Mouse (Mus musculus) MEL (cell line): ENCODE measurements around the gene Gm21976. TPM values are rescaled to one million over a fixed set of nuclear protein-coding genes. Genes with fewer than 3 reads are reported as not detected.

Experiments
- DNase-seq: peaks from one replicate; pipeline ENCODE4 v3.0.0; 2011; ENCODE audit warnings: low read depth, low spot score
- H3K27ac ChIP-seq: 2 replicates; pipeline ENCODE4 v1.5.1; 2012; ENCODE audit warnings: low read depth, mild to moderate bottlenecking, control low read depth, low read length, moderate library complexity; ENCODE audit not compliant: control insufficient read depth
- H3K27me3 ChIP-seq, 2 experiments: fragments of 150-350 bp in 1 of 2; sonication (generic) in 1 of 2; 2 replicates each; pipeline ENCODE4 v1.6.1; 2012; ENCODE audit warnings: low read length in 2 of 2, mild to moderate bottlenecking in 2 of 2, improper control_type of control experiment in 1 of 2, moderate library complexity in 1 of 2; ENCODE audit not compliant: insufficient read depth in 2 of 2, control insufficient read depth in 1 of 2
- H3K36me3 ChIP-seq, 2 experiments: 2 replicates each; pipeline ENCODE4 v1.6.1; 2012 to 2014; ENCODE audit warnings: low read length in 2 of 2, improper control_type of control experiment in 1 of 2, inconsistent platforms in 1 of 2, mild to moderate bottlenecking in 1 of 2; ENCODE audit not compliant: insufficient read depth in 2 of 2, control insufficient read depth in 1 of 2
- H3K4me1 ChIP-seq, 2 experiments: fragments of 150-350 bp in 1 of 2; sonication (generic) in 1 of 2; 2 replicates each; pipeline ENCODE4 v1.6.1; 2012; ENCODE audit warnings: low read length in 2 of 2, improper control_type of control experiment in 1 of 2, mild to moderate bottlenecking in 1 of 2; ENCODE audit not compliant: insufficient read depth in 2 of 2, control insufficient read depth in 1 of 2
- H3K4me3 ChIP-seq, 2 experiments: fragments of 150-350 bp in 1 of 2; sonication (generic) in 1 of 2; 2 replicates each; pipeline ENCODE4 v1.5.1; 2012; ENCODE audit warnings: low read depth in 2 of 2, low read length in 2 of 2, mild to moderate bottlenecking in 2 of 2, moderate library complexity in 2 of 2, control low read depth in 1 of 2, improper control_type of control experiment in 1 of 2; ENCODE audit not compliant: control insufficient read depth in 1 of 2, insufficient read depth in 1 of 2
- H3K79me2 ChIP-seq: 2 replicates; pipeline ENCODE4 v1.6.1; 2012; ENCODE audit warnings: mild to moderate bottlenecking, low read length, moderate library complexity; ENCODE audit not compliant: control insufficient read depth, poor library complexity, insufficient read depth
- H3K9ac ChIP-seq: 2 replicates; pipeline ENCODE4 v1.6.1; 2012; ENCODE audit warnings: low read depth, mild to moderate bottlenecking, control low read depth, low read length, moderate library complexity; ENCODE audit not compliant: control insufficient read depth, poor library complexity, severe bottlenecking
- H3K9me3 ChIP-seq: fragments of 150-350 bp; sonication (generic); replicated peaks from 2 replicates; pipeline ENCODE4 v1.6.1; 2012; ENCODE audit warnings: mild to moderate bottlenecking, low read length, improper control_type of control experiment, moderate library complexity; ENCODE audit not compliant: insufficient read depth
- CHD1 ChIP-seq: IDR thresholded peaks from 2 replicates; pipeline ENCODE4 v1.6.1; 2012; ENCODE audit warnings: low read depth, mild to moderate bottlenecking, inconsistent platforms, low read length, improper control_type of control experiment
- CTCF ChIP-seq, 3 experiments: IDR thresholded peaks in 2 of 3; conservative IDR thresholded peaks in 1 of 3; 2 replicates each; pipeline ENCODE4 v1.5.1; 2011 to 2012; ENCODE audit warnings: low read length in 3 of 3, low read depth in 2 of 3, mild to moderate bottlenecking in 2 of 3, improper control_type of control experiment in 1 of 3, inconsistent platforms in 1 of 3, mixed read lengths in 1 of 3, moderate library complexity in 1 of 3; ENCODE audit not compliant: control insufficient read depth in 1 of 3, insufficient read depth in 1 of 3, poor library complexity in 1 of 3, severe bottlenecking in 1 of 3
- EP300 ChIP-seq, 2 experiments: IDR thresholded peaks; 2 replicates each; pipeline ENCODE4 v1.6.1; 2011; ENCODE audit warnings: improper control_type of control experiment in 2 of 2, low read length in 2 of 2, low read depth in 1 of 2, mild to moderate bottlenecking in 1 of 2
- GABPA ChIP-seq: IDR thresholded peaks from 2 replicates; pipeline ENCODE4 v1.6.1; 2012; ENCODE audit warnings: low read depth, mild to moderate bottlenecking, inconsistent platforms, low read length, improper control_type of control experiment, moderate library complexity
- MYB ChIP-seq: IDR thresholded peaks from 2 replicates; pipeline ENCODE4 v1.6.1; 2011; ENCODE audit warnings: mild to moderate bottlenecking, low read depth, low read length, improper control_type of control experiment
- NELFE ChIP-seq: IDR thresholded peaks from 2 replicates; pipeline ENCODE4 v1.6.1; 2011; ENCODE audit warnings: low read depth, low read length, improper control_type of control experiment
- NRF1 ChIP-seq: IDR thresholded peaks from 2 replicates; pipeline ENCODE4 v1.6.1; 2014; ENCODE audit warnings: low read depth, mild to moderate bottlenecking, inconsistent platforms, low read length, improper control_type of control experiment, moderate library complexity; ENCODE audit not compliant: poor library complexity, insufficient read depth, severe bottlenecking
- POLR2AphosphoS2 ChIP-seq: IDR thresholded peaks from 2 replicates; pipeline ENCODE4 v1.6.1; 2011; ENCODE audit warnings: low read length, improper control_type of control experiment
- SIN3A ChIP-seq: IDR thresholded peaks from 2 replicates; pipeline ENCODE4 v1.6.1; 2012; ENCODE audit warnings: low read length, improper control_type of control experiment, inconsistent platforms
- SMC3 ChIP-seq: IDR thresholded peaks from 2 replicates; pipeline ENCODE4 v1.6.1; 2011; ENCODE audit warnings: low read depth, low read length, improper control_type of control experiment
- TAL1 ChIP-seq: IDR thresholded peaks from 2 replicates; pipeline ENCODE4 v1.6.1; 2012; ENCODE audit warnings: mild to moderate bottlenecking, inconsistent platforms, low read length, moderate library complexity, mixed read lengths
- TCF12 ChIP-seq: IDR thresholded peaks from 2 replicates; pipeline ENCODE4 v1.6.1; 2014; ENCODE audit warnings: low read depth, mild to moderate bottlenecking, inconsistent platforms, low read length, improper control_type of control experiment, moderate library complexity
- USF1 ChIP-seq: IDR thresholded peaks from 2 replicates; pipeline ENCODE4 v1.6.1; 2014; ENCODE audit warnings: low read depth, mild to moderate bottlenecking, inconsistent platforms, low read length, improper control_type of control experiment, moderate library complexity
- USF2 ChIP-seq, 2 experiments: IDR thresholded peaks; 2 replicates each; pipeline ENCODE4 v1.6.1; 2011 to 2012; ENCODE audit warnings: improper control_type of control experiment in 2 of 2, low read length in 2 of 2, borderline replicate concordance in 1 of 2, inconsistent platforms in 1 of 2, low read depth in 1 of 2, mild to moderate bottlenecking in 1 of 2; ENCODE audit not compliant: insufficient read depth in 1 of 2
- ZC3H11A ChIP-seq: IDR thresholded peaks from 2 replicates; pipeline ENCODE4 v1.6.1; 2012; ENCODE audit warnings: low read depth, mild to moderate bottlenecking, inconsistent platforms, low read length, improper control_type of control experiment
- ZMIZ1 ChIP-seq: IDR thresholded peaks from 2 replicates; pipeline ENCODE4 v1.6.1; 2012; ENCODE audit warnings: low read depth, mild to moderate bottlenecking, inconsistent platforms, low read length, improper control_type of control experiment, moderate library complexity
- ZNF384 ChIP-seq: IDR thresholded peaks from 2 replicates; pipeline ENCODE4 v1.6.1; 2012; ENCODE audit warnings: low read depth, mild to moderate bottlenecking, inconsistent platforms, low read length, improper control_type of control experiment
- polyA plus RNA-seq, 2 experiments: library from polyadenylated mRNA; stranded (reverse) in 1 of 2; unstranded in 1 of 2; fragments of >175 nt in 1 of 2; fragments of >200 nt in 1 of 2; gene quantifications; 2 replicates each; pipeline versions ENCODE4 v1.2.1 to v1.2.4; 2012; ENCODE audit warnings: low replicate concordance in 2 of 2, low read depth in 1 of 2; ENCODE audit not compliant: insufficient read length in 2 of 2, insufficient read depth in 1 of 2, missing spikeins in 1 of 2
- total RNA-seq: library from RNA; depleted of rRNA; stranded (reverse); fragments of 300-350 nt; gene quantifications from 2 replicates; pipeline ENCODE4 v1.2.3, GENCODE M21; 2012

Gene Gm21976
- total and polyA plus RNA-seq, 3 experiments: not detected

- Histone ChIP-seq H3K36me3 (no peaks in the 10 kb centered on the region; a peak in 1 of 4 replicates), H3K9me3 (no peaks in the 10 kb centered on the region), H3K9ac (no peak overlapping the region), H3K4me3 (no peak overlapping the region), H3K27me3 (no peaks in the 10 kb centered on the region), H3K4me1 (no peaks in the 10 kb centered on the region), H3K27ac (no peak overlapping the region), H3K79me2 (no peaks in the 10 kb centered on the region)
- peak; percentile 51 for DNase-seq
- no peak for TF ChIP-seq EP300 (IDR thresholded peaks at IDR 0.05; ENCODE audit: low read depth in 1 of 2, low read length in 2 of 2)
- TF ChIP-seq ZNF384: no peak
- TF ChIP-seq ZMIZ1: no peak
- TF ChIP-seq USF2 (IDR thresholded peaks at IDR 0.05; ENCODE audit: borderline replicate concordance in 1 of 2, insufficient read depth in 1 of 2, low read depth in 1 of 2, low read length in 2 of 2): no peak
- no peak for TF ChIP-seq SMC3
- TF ChIP-seq POLR2AphosphoS2: no peak
- TF ChIP-seq CHD1: no peak
- TF ChIP-seq ZC3H11A: no peak
- TF ChIP-seq CTCF (IDR thresholded peaks at IDR 0.05 in 2 of 3, conservative IDR thresholded peaks at IDR 0.05 in 1 of 3; ENCODE audit: control insufficient read depth in 1 of 3, insufficient read depth in 1 of 3, low read depth in 2 of 3, low read length in 3 of 3, poor library complexity in 1 of 3, severe bottlenecking in 1 of 3): no peak
- no peak for TF ChIP-seq MYB
Measured at GRCm38 (mm10) chr13:98241531-98242282, 38.0 kb upstream of the Gm21976 start.

GRCm38 (mm10) chr13:98244571-98245350 lies 34.9 kb upstream of the Gm21976 start:
- Histone ChIP-seq H3K79me2 (no peaks in the 10 kb centered on the region), H3K27ac (no peak overlapping the region), H3K27me3 (no peaks in the 10 kb centered on the region), H3K4me3 (no peak overlapping the region), H3K9ac (no peak overlapping the region), H3K9me3 (no peaks in the 10 kb centered on the region), H3K4me1 (no peaks in the 10 kb centered on the region), H3K36me3 (peaks cover 0 to 7% of the 10 kb centered on the region in 2 experiments; a peak in 2 of 4 replicates)
- no peak for DNase-seq
- TF ChIP-seq TCF12 (no peak), USF1 (no peak), SIN3A (no peak), GABPA (no peak), NRF1 (no peak), SMC3 (no peak), TAL1 (no peak), NELFE (no peak), ZNF384 (no peak), CTCF (IDR thresholded peaks at IDR 0.05 in 2 of 3, conservative IDR thresholded peaks at IDR 0.05 in 1 of 3; ENCODE audit: control insufficient read depth in 1 of 3, insufficient read depth in 1 of 3, low read depth in 2 of 3, low read length in 3 of 3, poor library complexity in 1 of 3, severe bottlenecking in 1 of 3) (no peak)
